Mouse (Mus musculus) embryonic fibroblast, embryonic 13.5 days (primary cell): ENCODE results near the gene Slc27a5.

Experiments used
- CTCF ChIP-seq: IDR thresholded peaks from 2 replicates; pipeline ENCODE4 v1.5.1; 2011; ENCODE audit warnings: mild to moderate bottlenecking, control low read depth, low read length, moderate library complexity, borderline replicate concordance; ENCODE audit not compliant: insufficient read depth
- POLR2A ChIP-seq: IDR thresholded peaks from 2 replicates; pipeline ENCODE4 v1.6.1; 2011; ENCODE audit warnings: low read depth, mild to moderate bottlenecking, control low read depth, low read length, moderate library complexity

GRCm38 (mm10) chr7:13036806-13037205 is 38.8 kb upstream of the Slc27a5 start:
- TF ChIP-seq POLR2A (no peak), CTCF (no peak)
